Mouse (Mus musculus) liver, adult 2 months (tissue): ENCODE data around the gene Gtf3c2. TPM values are rescaled to one million over a fixed set of nuclear protein-coding genes. Genes with fewer than 3 reads are reported as not detected.
A peak's percentile ranks its signal among the peaks of the same experiment; 100 is the strongest.

Source experiments
- DNase-seq: peaks from one replicate; pipeline ENCODE4 v3.0.0-alpha.2; 2011; ENCODE audit warnings: low read depth, low spot score; ENCODE audit errors: extremely low read depth
- H3K27ac ChIP-seq: fragments of 200-500 bp; replicated peaks from 2 replicates; pipeline ENCODE4 v1.5.1; 2012; ENCODE audit warnings: low read depth, mild to moderate bottlenecking, control low read depth, inconsistent platforms, low read length; ENCODE audit not compliant: insufficient read depth
- H3K27me3 ChIP-seq: fragments of 200-500 bp; 2 replicates; pipeline ENCODE4 v1.6.1; 2012; ENCODE audit warnings: mild to moderate bottlenecking, moderate library complexity, low read length, inconsistent platforms; ENCODE audit not compliant: control insufficient read depth, insufficient read depth
- H3K36me3 ChIP-seq: fragments of 200-500 bp; 2 replicates; pipeline ENCODE4 v1.6.1; 2012; ENCODE audit warnings: low read length, inconsistent platforms; ENCODE audit not compliant: control insufficient read depth, insufficient read depth
- H3K4me1 ChIP-seq: fragments of 200-500 bp; 2 replicates; pipeline ENCODE4 v1.6.1; 2011; ENCODE audit warnings: low read length; ENCODE audit not compliant: control insufficient read depth, insufficient read depth
- H3K4me3 ChIP-seq: fragments of 200-500 bp; 2 replicates; pipeline ENCODE4 v1.5.1; 2011; ENCODE audit warnings: low read depth, mild to moderate bottlenecking, control low read depth, low read length, moderate library complexity; ENCODE audit not compliant: insufficient read depth
- H3K79me2 ChIP-seq: fragments of 200-500 bp; 2 replicates; pipeline ENCODE4 v1.6.1; 2012; ENCODE audit warnings: inconsistent platforms, mild to moderate bottlenecking, low read length, moderate library complexity; ENCODE audit not compliant: control insufficient read depth, insufficient read depth
- H3K9ac ChIP-seq: fragments of 200-500 bp; 2 replicates; pipeline ENCODE4 v1.6.1; 2012; ENCODE audit warnings: low read depth, mild to moderate bottlenecking, control low read depth, inconsistent platforms, low read length
- CTCF ChIP-seq: fragments of 200-500 bp; IDR thresholded peaks from 2 replicates; pipeline ENCODE4 v1.5.1; 2011; ENCODE audit warnings: low read depth, low read length, control low read depth
- POLR2A ChIP-seq: fragments of 200-500 bp; IDR thresholded peaks from 2 replicates; pipeline ENCODE4 v1.6.1; 2011; ENCODE audit warnings: low read length, control low read depth; ENCODE audit not compliant: insufficient read depth; ENCODE audit errors: extremely low read depth
- WGBS: fragments of 180-500 bp; shearing (Covaris S2); methylation state at CpG from one replicate; pipeline ENCODE4 v1.1.7; 2018; 5-methylcytosine and 5-hydroxymethylcytosine counted together
- polyA plus RNA-seq: library from polyadenylated mRNA; depleted of rRNA; stranded (reverse); fragments of >200 nt; gene quantifications from 2 replicates; pipeline ENCODE4 v1.2.3, GENCODE M21; 2012
- total RNA-seq: library from RNA; depleted of rRNA; stranded (reverse); fragments of >200 nt; gene quantifications from 2 replicates; pipeline ENCODE4 v1.2.3, GENCODE M21; 2014

Gtf3c2 gene
- total and polyA plus RNA-seq, 2 experiments: 10.9 to 33.0 TPM

DNA sequence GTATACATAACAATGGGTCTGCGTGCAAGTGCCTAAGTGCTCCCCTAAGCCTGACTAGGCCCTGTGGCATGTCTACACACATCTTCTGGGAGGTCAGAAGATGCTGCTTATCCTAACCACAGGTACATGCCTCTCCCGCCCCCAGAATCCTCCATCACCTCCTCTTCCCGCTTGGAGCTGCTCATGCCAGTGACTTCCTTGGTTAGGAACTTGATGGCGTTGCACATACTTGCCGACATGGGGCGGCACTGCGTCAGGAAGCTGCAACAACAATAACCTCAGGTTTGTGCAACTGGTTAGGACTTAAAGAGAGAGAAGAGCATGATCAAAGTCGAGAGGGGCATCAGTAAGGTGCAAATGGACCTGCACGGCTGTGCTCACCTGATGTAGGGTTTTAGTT is 10.3 kb upstream of the Gtf3c2 start:
- peaks cover 23% of the 10 kb centered on the region; the same call in 1 of the 2 replicates for H3K36me3 ChIP-seq
- H3K9ac ChIP-seq: no peak overlapping the region
- 95% methylated on average over 9 of the region's 9 CpGs for WGBS

DNA sequence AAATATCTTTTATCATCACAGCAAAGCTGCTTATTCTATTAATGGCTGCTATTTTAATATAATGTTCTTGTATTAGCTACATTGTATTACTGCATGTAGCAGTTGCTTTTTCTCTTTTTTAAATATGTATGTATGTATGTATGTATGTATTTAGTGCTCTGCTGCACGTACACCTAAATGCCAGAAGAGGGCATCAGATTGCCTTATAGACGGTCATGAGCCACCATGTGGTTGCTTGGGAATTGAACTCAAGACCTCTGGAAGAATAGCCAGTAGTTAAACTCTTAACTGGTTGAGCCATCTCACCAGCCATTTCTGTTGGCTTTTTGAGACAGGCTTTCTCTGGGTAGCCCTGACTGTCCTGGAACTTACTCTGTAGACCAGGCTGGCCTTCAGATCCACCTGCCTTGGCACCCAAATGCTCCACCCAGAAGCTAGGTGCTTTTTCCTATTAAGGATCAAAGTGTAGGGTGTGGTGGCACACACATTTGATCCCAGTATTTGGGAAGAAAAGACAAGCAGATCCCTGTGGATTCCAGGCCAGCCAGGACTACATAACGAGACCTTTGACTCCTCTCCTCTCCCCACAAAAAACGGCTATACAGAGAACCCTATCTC is 8.4 kb upstream of the Gtf3c2 start:
- no peak for DNase-seq
- Histone ChIP-seq H3K27ac (no peak overlapping the region), H3K9ac (no peak overlapping the region), H3K36me3 (peaks cover 22% of the 10 kb centered on the region; the same call in 1 of the 2 replicates), H3K4me1 (peaks cover 5% of the 10 kb centered on the region), H3K4me3 (no peak overlapping the region), H3K79me2 (peaks cover 3% of the 10 kb centered on the region; the same call in 1 of the 2 replicates), H3K27me3 (no peaks in the 10 kb centered on the region)
- 75% methylated on average over 4 of the region's 4 CpGs for WGBS
- TF ChIP-seq POLR2A: no peak
- TF ChIP-seq CTCF: no peak

More for the DNA sequence above, 10.3 kb upstream of the Gtf3c2 start:
- Histone ChIP-seq H3K79me2 (peaks cover 3% of the 10 kb centered on the region; the same call in 1 of the 2 replicates), H3K4me3 (no peak overlapping the region), H3K4me1 (peaks cover 5% of the 10 kb centered on the region), H3K27me3 (no peaks in the 10 kb centered on the region), H3K27ac (no peak overlapping the region)
- no peak for DNase-seq
- no peak for TF ChIP-seq POLR2A
- no peak for TF ChIP-seq CTCF

DNA sequence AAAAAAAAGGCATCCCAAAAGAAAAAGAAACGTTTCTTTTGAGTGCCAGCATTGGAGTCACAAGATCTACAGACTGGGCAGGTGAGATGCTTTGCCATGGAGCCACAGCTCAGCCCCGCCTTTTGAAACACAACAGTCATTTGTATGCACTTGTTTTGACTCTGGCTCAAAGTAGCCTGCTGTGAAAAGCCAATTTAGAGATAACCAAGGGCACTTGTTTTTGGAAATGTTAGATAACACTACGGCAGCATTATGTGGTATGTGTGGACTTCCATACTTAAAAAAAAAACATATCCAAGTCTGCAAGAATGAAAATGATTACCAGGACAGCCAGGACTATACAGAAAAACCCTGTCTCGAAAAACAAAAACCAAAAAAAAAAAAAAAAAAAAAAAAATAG is 3.7 kb upstream of the Gtf3c2 start:
- H3K79me2 ChIP-seq: peaks cover 6% of the 10 kb centered on the region; the same call in 1 of the 2 replicates
- TF ChIP-seq POLR2A (no peak), CTCF (no peak)
- no peak for DNase-seq
- H3K27me3 ChIP-seq: no peaks in the 10 kb centered on the region
- peaks cover 3% of the 10 kb centered on the region; the same call in 1 of the 2 replicates for H3K4me1 ChIP-seq
- no peak overlapping the region for H3K9ac ChIP-seq
- H3K4me3 ChIP-seq: no peak overlapping the region
- WGBS: 62% methylated on average over 4 of the region's 4 CpGs
- peaks cover 17% of the 10 kb centered on the region; the same call in 1 of the 2 replicates for H3K36me3 ChIP-seq
- no peak overlapping the region for H3K27ac ChIP-seq

DNA sequence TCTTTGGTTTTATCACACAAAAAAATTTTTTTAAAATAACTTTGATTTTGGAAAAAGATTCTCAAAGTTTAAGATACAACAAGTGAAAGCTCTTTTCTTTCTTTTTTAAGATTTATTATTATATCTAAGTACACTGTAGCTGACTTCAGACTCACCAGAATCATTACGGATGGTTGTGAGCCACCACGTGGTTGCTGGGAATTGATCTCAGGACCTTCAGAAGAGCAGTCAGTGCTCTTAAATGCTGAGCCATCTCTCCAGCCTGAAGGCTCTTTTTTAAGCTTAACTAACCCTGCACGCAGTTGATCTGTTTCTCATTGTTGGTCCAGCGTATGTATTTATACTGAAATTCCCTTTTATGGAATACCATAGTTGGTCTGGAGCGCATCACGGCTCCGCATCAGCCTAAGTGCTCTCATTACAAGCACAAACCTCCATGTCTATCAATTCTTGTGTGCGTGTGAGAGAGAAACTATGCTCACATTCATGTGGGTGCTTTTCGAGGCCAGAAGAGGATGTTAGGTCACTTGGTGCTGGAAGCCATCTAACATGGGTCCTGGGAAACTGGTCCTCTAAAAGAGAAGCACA is 1.3 kb upstream of the Gtf3c2 start:
- Histone ChIP-seq H3K9ac (no peak overlapping the region), H3K27me3 (no peaks in the 10 kb centered on the region), H3K27ac (no peak overlapping the region), H3K4me1 (peaks cover 3% of the 10 kb centered on the region; the same call in 1 of the 2 replicates), H3K79me2 (peaks cover 16% of the 10 kb centered on the region; the same call in 1 of the 2 replicates), H3K36me3 (no peaks in the 10 kb centered on the region), H3K4me3 (no peak overlapping the region)
- TF ChIP-seq POLR2A (no peak), CTCF (no peak)
- 93% methylated on average over 9 of the region's 9 CpGs for WGBS
- DNase-seq: no peak

DNA sequence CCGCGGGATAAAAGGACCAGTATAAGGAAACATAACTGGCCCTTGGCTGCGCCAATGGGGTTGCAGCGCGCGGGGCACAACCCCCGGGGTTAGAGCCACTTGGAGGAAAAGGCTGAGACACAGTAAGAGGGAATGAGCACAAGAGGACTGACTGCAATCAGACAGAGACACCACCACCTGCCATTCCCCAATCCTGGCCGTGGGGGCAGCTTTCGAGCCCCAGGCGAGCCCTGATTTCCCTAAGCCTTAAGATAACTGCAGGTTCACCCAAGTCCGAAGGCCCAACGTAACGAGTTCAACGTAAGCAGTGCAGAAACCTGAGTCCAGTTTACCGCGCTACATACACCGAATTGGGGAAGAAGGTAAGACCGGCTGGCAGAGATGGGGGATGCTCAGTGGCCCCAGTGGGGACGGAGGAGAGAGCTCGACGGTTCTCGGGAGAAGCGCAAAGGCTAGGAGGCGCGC is 611 bp downstream of the Gtf3c2 start:
- peak; percentile 33 for DNase-seq
- under 1% methylated on average over 25 of the region's 25 CpGs for WGBS

DNA sequence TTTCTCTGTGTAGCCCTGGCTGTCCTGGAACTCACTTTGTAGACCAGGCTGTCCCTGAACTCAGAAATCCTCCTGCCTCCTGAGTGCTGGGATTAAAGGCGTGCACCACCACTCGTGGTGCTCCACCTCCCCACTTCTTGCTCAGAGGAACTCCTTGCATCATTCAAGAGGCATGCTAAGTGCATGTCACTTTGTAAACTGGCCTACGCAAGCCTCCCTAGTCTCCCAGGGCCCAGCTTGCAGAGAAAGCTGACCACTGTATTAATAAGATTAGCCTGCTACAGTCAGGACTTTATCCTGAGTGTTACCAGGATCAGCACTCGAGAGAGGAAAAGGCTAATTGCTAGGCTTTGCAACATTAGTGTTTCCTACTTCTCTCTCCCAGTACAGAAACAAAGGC is 11.3 kb downstream of the Gtf3c2 start:
- no peak for TF ChIP-seq CTCF
- no peak for TF ChIP-seq POLR2A
- Histone ChIP-seq H3K4me1 (no peaks in the 10 kb centered on the region), H3K4me3 (no peak overlapping the region), H3K36me3 (peaks cover 84% of the 10 kb centered on the region), H3K9ac (no peak overlapping the region), H3K27me3 (no peaks in the 10 kb centered on the region), H3K79me2 (no peaks in the 10 kb centered on the region), H3K27ac (no peak overlapping the region)
- no peak for DNase-seq
- WGBS: 94% methylated on average over 4 of the region's 4 CpGs

More for the DNA sequence above, 611 bp downstream of the Gtf3c2 start:
- peaks cover 2% of the 10 kb centered on the region; the same call in 1 of the 2 replicates for H3K36me3 ChIP-seq
- TF ChIP-seq POLR2A (no peak), CTCF (no peak)
- no peaks in the 10 kb centered on the region for H3K27me3 ChIP-seq
- H3K79me2 ChIP-seq: peaks cover 16% of the 10 kb centered on the region; the same call in 1 of the 2 replicates
- peak overlapping the region; percentile 91 for H3K4me3 ChIP-seq
- peaks cover 3% of the 10 kb centered on the region; the same call in 1 of the 2 replicates for H3K4me1 ChIP-seq
- peak overlapping the region; percentile 93 for H3K27ac ChIP-seq
- peak overlapping the region; percentile 79 for H3K9ac ChIP-seq
